Mouse (Mus musculus) lung, embryonic 15.5 days (tissue): ENCODE results near the gene Ipo13. TPM values are rescaled to one million over a fixed set of nuclear protein-coding genes. Genes with fewer than 3 reads are reported as not detected.

ENCODE experiments used
- ATAC-seq: fragments of 200-750 bp; cut with Nextera tagmentation; 2 replicates; pipeline ENCODE4 v1.8.0; 2017; ENCODE audit warnings: moderate number of reproducible peaks, borderline replicate concordance; ENCODE audit not compliant: low FRiP score, low TSS enrichment; ENCODE audit errors: extremely low read depth
- H3K27ac ChIP-seq: fragments of 300-500 bp; sonication (generic); 2 replicates; pipeline ENCODE4 v1.5.1; 2015; ENCODE audit warnings: moderate library complexity, mild to moderate bottlenecking, inconsistent platforms
- H3K27me3 ChIP-seq: fragments of 300-500 bp; sonication (generic); 2 replicates; pipeline ENCODE4 v1.6.1; 2015; ENCODE audit warnings: inconsistent platforms
- H3K36me3 ChIP-seq: fragments of 300-500 bp; sonication (generic); 2 replicates; pipeline ENCODE4 v1.6.1; 2015; ENCODE audit warnings: inconsistent platforms
- H3K4me1 ChIP-seq: fragments of 300-500 bp; sonication (generic); 2 replicates; pipeline ENCODE4 v1.6.1; 2015; ENCODE audit warnings: inconsistent platforms
- H3K4me2 ChIP-seq: fragments of 300-500 bp; sonication (generic); 2 replicates; pipeline ENCODE4 v1.6.1; 2015; ENCODE audit warnings: inconsistent platforms, mild to moderate bottlenecking, moderate library complexity
- H3K4me3 ChIP-seq: fragments of 300-500 bp; sonication (generic); 2 replicates; pipeline ENCODE4 v1.5.1; 2015; ENCODE audit warnings: mild to moderate bottlenecking, inconsistent platforms
- H3K9ac ChIP-seq: fragments of 300-500 bp; sonication (generic); 2 replicates; pipeline ENCODE4 v1.6.1; 2015; ENCODE audit warnings: inconsistent platforms
- H3K9me3 ChIP-seq: fragments of 300-500 bp; sonication (generic); 2 replicates; pipeline ENCODE4 v1.6.1; 2016; ENCODE audit warnings: inconsistent platforms
- WGBS: fragments of 180-500 bp; shearing (Covaris S2); methylation state at CpG from one replicate; pipeline ENCODE4 v1.1.7; 2015; 5-methylcytosine and 5-hydroxymethylcytosine counted together
- polyA plus RNA-seq: library from polyadenylated mRNA; unstranded; fragments of >200 nt; fragmentation: Nextera tagmentation; extraction: Ambion mirVana; gene quantifications from 2 replicates; pipeline ENCODE4 v1.2.1, GENCODE M21; 2015

Ipo13 gene
- polyA plus RNA-seq, 1 experiment from 2014 or later = 41.2 TPM

DNA sequence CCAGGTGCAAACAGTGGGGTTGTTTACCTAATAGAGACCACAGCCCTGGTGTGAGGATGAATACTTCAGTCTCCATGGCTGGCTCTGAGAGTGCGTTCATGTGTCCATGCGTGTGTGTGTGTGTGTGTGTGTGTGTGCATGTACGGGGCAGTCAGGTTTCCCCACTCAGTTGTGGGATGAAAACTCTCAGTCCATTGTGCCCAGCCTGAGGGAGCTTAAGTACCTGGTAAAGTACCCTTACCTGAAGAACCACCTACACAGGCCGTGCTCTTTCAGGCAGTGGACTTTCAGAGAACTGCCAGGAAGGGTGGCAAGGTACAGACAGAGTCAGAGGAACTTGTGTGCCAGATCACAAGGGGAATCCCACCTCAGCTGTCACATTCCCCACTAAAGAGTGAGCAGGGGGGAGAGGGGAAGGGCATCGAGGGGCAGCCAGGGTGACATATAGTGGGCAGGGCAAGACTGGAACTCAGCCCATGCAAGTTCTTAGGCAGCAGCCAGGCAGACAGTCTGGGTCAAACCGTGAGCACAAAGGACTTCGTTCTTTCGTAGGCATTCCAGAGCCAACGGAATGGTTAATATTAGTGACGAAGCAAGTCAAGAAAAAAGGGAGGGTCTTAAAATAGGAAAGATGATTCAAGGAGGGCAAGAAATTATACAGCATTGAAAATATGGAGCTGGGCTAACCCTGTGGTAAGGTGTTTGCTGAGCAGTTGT is 62.5 kb downstream of the Ipo13 start:
- no peaks in the 10 kb centered on the region for H3K36me3 ChIP-seq
- WGBS = 75% methylated on average over 10 of the region's 10 CpGs
- H3K27me3 ChIP-seq = no peaks in the 10 kb centered on the region
- H3K4me2 ChIP-seq = no peak overlapping the region
- H3K4me3 ChIP-seq = no peak overlapping the region
- H3K4me1 ChIP-seq = 0 out of 2 replicates have a peak, but pooled peaks cover 7% of the 10 kb centered on the region
- no peak overlapping the region for H3K9ac ChIP-seq
- H3K27ac ChIP-seq = no peak overlapping the region
- no peaks in the 10 kb centered on the region for H3K9me3 ChIP-seq
- no peak for ATAC-seq

GRCm38 (mm10) chr4:117850871-117851270 is 63.9 kb downstream of the Ipo13 start:
- Histone ChIP-seq H3K9ac (no peak overlapping the region), H3K36me3 (no peaks in the 10 kb centered on the region), H3K27me3 (no peaks in the 10 kb centered on the region), H3K9me3 (no peaks in the 10 kb centered on the region), H3K4me1 (0 out of 2 replicates have a peak, but pooled peaks cover 10% of the 10 kb centered on the region), H3K27ac (no peak overlapping the region), H3K4me2 (no peak overlapping the region), H3K4me3 (no peak overlapping the region)
- WGBS = 68% methylated on average over 7 of the region's 7 CpGs
- ATAC-seq = no peak

- Histone ChIP-seq H3K9ac (no peak overlapping the region), H3K36me3 (no peaks in the 10 kb centered on the region), H3K9me3 (no peaks in the 10 kb centered on the region), H3K4me3 (no peak overlapping the region), H3K27me3 (no peaks in the 10 kb centered on the region), H3K27ac (no peak overlapping the region), H3K4me1 (0 out of 2 replicates have a peak, but pooled peaks cover 8% of the 10 kb centered on the region), H3K4me2 (no peak overlapping the region)
- WGBS = 81% methylated on average over 7 of the region's 7 CpGs
- no peak for ATAC-seq
These were observed 64.6 kb downstream of the Ipo13 start for GRCm38 (mm10) chr4:117850176-117850575.

DNA sequence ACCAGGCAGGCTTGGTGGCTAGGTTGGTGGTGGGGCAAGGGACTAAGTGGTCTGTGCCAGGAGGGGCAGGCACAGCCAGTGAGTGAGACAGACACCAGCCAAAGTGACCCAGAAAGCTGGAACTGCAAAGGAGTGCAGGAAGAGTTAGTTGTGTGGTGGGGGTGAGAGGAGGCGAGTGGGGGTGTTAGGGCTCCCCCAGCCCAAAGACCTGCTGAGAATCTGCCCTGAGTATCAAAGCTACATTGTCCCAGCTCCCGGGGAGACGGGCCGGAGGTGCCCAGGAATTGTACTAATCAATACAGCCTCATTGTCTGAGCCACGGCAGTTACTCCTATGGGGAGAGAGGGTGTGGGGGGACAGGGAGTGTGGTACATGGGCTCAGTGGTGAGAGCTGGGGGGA is 65.3 kb downstream of the Ipo13 start:
- H3K9ac ChIP-seq = no peak overlapping the region
- H3K4me3 ChIP-seq = no peak overlapping the region
- 0 out of 2 replicates have a peak, but pooled peaks cover 5% of the 10 kb centered on the region for H3K4me1 ChIP-seq
- no peaks in the 10 kb centered on the region for H3K9me3 ChIP-seq
- H3K36me3 ChIP-seq = no peaks in the 10 kb centered on the region
- no peak for ATAC-seq
- 79% methylated on average over 5 of the region's 5 CpGs for WGBS
- H3K27ac ChIP-seq = no peak overlapping the region
- H3K27me3 ChIP-seq = no peaks in the 10 kb centered on the region
- no peak overlapping the region for H3K4me2 ChIP-seq

DNA sequence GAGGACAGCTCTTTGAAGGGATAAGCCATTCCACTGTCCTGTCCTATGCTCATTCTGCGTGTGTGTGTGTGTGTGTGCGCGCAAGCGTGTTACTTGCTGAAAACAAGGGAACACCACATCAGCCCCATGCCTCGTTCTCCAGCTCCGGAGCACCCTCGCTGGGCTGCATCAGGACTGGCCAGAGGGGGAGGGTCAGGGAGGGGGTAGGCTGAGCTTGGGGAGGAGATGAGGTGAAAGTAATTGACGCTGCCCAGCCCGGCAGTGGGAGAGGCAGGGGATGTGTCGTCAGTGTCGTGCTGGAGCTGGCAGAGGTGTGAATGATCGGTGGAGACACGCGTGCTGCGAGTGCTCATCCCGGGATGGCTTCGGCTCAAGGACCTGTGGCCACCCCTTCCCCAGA is 65.7 kb downstream of the Ipo13 start:
- no peak for ATAC-seq
- no peaks in the 10 kb centered on the region for H3K36me3 ChIP-seq
- H3K4me2 ChIP-seq = no peak overlapping the region
- no peak overlapping the region for H3K27ac ChIP-seq
- H3K27me3 ChIP-seq = no peaks in the 10 kb centered on the region
- H3K9me3 ChIP-seq = no peaks in the 10 kb centered on the region
- WGBS = 52% methylated on average over 17 of the region's 17 CpGs
- no peak overlapping the region for H3K4me3 ChIP-seq
- H3K4me1 ChIP-seq = 0 out of 2 replicates have a peak, but pooled peaks cover 5% of the 10 kb centered on the region
- H3K9ac ChIP-seq = no peak overlapping the region

DNA sequence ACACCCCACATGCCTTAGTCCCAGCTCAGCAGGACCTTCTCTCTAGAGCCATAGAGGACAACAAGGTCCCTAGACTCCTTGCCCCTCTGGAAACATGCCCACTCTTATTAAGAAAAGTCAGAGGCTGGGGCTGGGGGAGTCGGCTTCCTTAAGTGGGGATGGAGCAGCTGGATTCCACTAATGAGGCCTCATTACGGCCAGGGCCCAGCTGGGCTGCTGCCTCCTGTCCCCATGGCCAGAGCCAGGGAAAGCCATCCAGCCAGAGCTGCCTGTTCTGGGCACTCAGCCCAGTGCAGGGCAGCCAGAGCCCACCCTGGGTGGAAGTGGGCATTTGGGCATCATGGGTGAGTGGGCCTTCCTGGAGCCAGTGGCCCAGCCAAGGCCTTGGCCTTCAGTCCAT is 67.8 kb downstream of the Ipo13 start:
- H3K9ac ChIP-seq = no peak overlapping the region
- 48% methylated on average over 2 of the region's 2 CpGs for WGBS
- no peaks in the 10 kb centered on the region for H3K27me3 ChIP-seq
- no peaks in the 10 kb centered on the region for H3K9me3 ChIP-seq
- ATAC-seq = peak; percentile 25; the same call in 1 of the 2 replicates
- 0 out of 2 replicates have a peak overlapping the region, but pooled peaks have one; percentile 36 for H3K27ac ChIP-seq
- H3K4me1 ChIP-seq = 0 out of 2 replicates have a peak, but pooled peaks cover 5% of the 10 kb centered on the region
- H3K4me3 ChIP-seq = no peak overlapping the region
- no peaks in the 10 kb centered on the region for H3K36me3 ChIP-seq
- no peak overlapping the region for H3K4me2 ChIP-seq

DNA sequence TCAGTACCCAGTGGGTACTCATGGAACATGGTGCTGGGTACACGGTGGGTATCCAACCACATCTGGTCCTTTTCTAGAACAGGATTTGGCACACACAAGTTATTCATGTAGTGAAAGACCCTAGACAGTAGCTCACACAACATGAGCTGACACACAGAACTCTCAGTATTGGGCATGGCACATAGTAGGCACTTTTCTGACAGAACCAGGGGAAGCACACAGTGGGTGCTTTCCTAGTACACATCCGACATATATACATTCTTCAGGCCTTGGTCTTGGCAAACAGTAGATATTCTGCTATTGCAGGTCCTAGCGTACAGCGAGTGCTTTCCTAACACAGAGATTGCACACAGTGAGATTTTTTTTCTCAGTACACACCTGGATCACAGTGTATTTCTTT is 68.5 kb downstream of the Ipo13 start:
- Histone ChIP-seq H3K4me1 (0 out of 2 replicates have a peak, but pooled peaks cover 5% of the 10 kb centered on the region), H3K27ac (no peak overlapping the region), H3K9ac (no peak overlapping the region), H3K4me2 (no peak overlapping the region), H3K36me3 (no peaks in the 10 kb centered on the region), H3K4me3 (no peak overlapping the region), H3K27me3 (no peaks in the 10 kb centered on the region), H3K9me3 (no peaks in the 10 kb centered on the region)
- WGBS = 94% methylated on average over 4 of the region's 4 CpGs
- ATAC-seq = no peak

DNA sequence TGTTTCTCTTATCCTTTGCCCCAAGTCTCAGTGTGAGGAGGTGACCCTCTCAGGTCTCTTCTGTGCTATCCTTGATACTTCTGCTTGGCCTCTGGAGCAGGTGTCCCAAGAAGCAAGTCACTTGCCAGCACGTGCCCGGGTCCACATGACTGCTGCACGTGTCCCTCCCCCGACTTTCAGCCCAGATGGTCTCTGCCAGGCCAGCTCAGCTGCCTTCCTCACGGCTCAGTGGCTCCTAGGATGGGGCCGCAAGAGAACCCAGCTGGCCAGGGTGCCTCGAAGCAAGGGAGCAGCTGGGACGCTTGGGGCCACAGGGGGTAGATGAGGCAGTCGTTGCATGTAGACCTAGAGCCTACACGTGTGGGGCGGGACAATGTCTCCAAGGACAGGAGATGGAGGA is 69.5 kb downstream of the Ipo13 start:
- ATAC-seq = no peak
- WGBS = 87% methylated on average over 11 of the region's 11 CpGs

More for the DNA sequence above, 69.5 kb downstream of the Ipo13 start:
- Histone ChIP-seq H3K36me3 (no peaks in the 10 kb centered on the region), H3K9me3 (no peaks in the 10 kb centered on the region), H3K4me3 (no peak overlapping the region), H3K27me3 (no peaks in the 10 kb centered on the region), H3K4me1 (peaks cover 9% of the 10 kb centered on the region; the same call in 1 of the 2 replicates), H3K9ac (no peak overlapping the region), H3K4me2 (no peak overlapping the region), H3K27ac (no peak overlapping the region)

Other genes starting within 250 kb of the Ipo13 start
- 58.7 and 60.3 TPM in 2 replicates for gene Dmap1, start 232.7 kb downstream of the Ipo13 start, polyA plus RNA-seq
- not detected in 2 replicates for gene Gm12845, start 190.6 kb downstream of the Ipo13 start, polyA plus RNA-seq
- not detected in 2 replicates for gene Klf17, start 149.4 kb downstream of the Ipo13 start, polyA plus RNA-seq
- gene Slc6a9, start 80.5 kb downstream of the Ipo13 start, polyA plus RNA-seq = 8.0 and 8.9 TPM in 2 replicates
- 0.73 and 1.9 TPM in 2 replicates for gene Ccdc24, start 42.4 kb downstream of the Ipo13 start, polyA plus RNA-seq
- gene B4galt2, start 31.5 kb downstream of the Ipo13 start, polyA plus RNA-seq = 16.4 and 16.5 TPM in 2 replicates
- 177 and 185 TPM in 2 replicates for gene Atp6v0b, start 27.7 kb downstream of the Ipo13 start, polyA plus RNA-seq
- 18.2 and 19.3 TPM in 2 replicates for gene Dph2, start 23.0 kb downstream of the Ipo13 start, polyA plus RNA-seq
- 3.1 and 3.2 TPM in 2 replicates for gene Artn, start 14.8 kb upstream of the Ipo13 start, polyA plus RNA-seq
- gene St3gal3, start 219.9 kb upstream of the Ipo13 start, polyA plus RNA-seq = 8.1 and 9.1 TPM in 2 replicates